Mouse (Mus musculus): Measurements from ENCODE around the gene Hunk.

DNA sequence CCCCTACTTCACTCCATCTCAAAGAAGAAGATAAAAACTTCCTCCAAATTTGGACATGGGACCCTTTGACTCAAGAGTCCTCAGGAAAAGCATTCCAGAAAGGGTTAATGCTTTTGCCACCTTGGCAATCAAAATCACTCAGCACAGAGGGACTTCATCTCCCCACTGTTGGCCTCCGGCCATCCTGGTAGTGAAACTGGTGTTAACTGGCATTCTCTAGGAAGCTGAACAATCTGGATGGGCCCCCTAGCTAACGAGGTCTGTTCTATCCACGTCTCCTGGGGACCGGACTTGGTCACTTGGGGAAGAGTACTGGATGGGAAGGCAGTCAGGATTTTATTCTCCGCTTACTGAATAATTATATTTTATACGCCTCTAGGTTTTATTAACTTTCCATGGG, 57.2 kb downstream of the Hunk start:
- TF ChIP-seq POLR2A (IDR thresholded peaks at IDR 0.05; ENCODE audit: insufficient read depth, low read depth, low read length) = no peak
- TF ChIP-seq CTCF (IDR thresholded peaks at IDR 0.05) = no peak
